Mouse (Mus musculus): ENCODE measurements at regions not wholly inside any gene's neighbourhood (a gene's known extent, or its start where the extent isn't known, plus 50 kb on each side); places are given as distances from the start of the nearest gene placed in this dataset.

DNA sequence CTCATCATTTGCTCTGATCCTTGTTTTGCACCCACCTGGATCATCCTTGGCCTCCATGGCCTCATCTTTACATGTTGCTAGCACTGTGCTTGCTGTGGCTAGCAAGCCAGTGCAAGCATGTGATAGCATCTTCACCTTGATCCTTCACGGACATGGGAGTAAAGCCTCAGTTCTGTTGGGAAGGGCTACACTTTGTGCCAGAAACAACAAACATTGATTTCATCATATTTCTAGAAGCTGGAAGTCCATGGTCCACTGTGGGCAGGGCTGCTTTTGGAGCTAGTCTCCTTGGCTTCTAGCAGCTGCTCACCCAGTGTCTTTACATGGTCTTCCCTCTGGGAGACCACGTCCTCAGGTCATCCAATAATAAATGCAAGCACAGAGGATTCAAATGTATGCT, 587.1 kb downstream of the Rnf144a start:
- H3K9ac ChIP-seq (ENCODE audit: low read depth, low read length): no peak overlapping the region
- H3K4me3 ChIP-seq (ENCODE audit: low read depth, low read length): no peak overlapping the region
- no peak overlapping the region for H3K4me2 ChIP-seq (ENCODE audit: low read length)
- no peak overlapping the region for H3K27ac ChIP-seq (ENCODE audit: low read length)
- 90% methylated on average over 2 of the region's 2 CpGs for WGBS
- no peaks in the 10 kb centered on the region for H3K36me3 ChIP-seq (ENCODE audit: control insufficient read depth, insufficient read depth, low read length)
- H3K9me3 ChIP-seq (replicated peaks; ENCODE audit: control insufficient read depth, low read length, poor library complexity, severe bottlenecking): no peaks in the 10 kb centered on the region
- H3K4me1 ChIP-seq (ENCODE audit: control insufficient read depth, insufficient read depth, low read length): peaks cover 3% of the 10 kb centered on the region; the same call in 1 of the 2 replicates
- H3K27me3 ChIP-seq (ENCODE audit: control insufficient read depth, insufficient read depth, low read depth, low read length): no peaks in the 10 kb centered on the region
- no peak for ATAC-seq

DNA sequence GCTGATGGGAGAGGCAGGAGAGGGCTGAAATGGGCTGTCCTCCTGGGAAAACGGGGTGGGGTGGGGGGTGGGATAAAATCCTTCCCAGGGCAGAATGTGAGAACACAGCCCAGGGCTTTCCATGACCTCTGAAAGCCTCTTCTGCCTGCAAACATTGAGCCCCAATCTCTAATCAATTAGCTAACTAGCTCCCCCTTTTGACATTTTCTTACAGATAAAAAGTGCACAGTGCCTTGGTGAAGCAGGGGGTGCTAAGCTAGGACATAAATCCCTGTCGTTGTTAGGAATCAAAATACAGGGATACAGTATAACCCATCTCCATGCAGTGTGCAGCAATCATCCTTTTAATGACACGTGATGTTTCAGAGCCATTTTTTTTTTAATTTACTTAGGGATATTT, 588.1 kb downstream of the Rnf144a start:
- no peaks in the 10 kb centered on the region for H3K27me3 ChIP-seq (ENCODE audit: control insufficient read depth, insufficient read depth, low read depth, low read length)
- no peaks in the 10 kb centered on the region for H3K9me3 ChIP-seq (replicated peaks; ENCODE audit: control insufficient read depth, low read length, poor library complexity, severe bottlenecking)
- no peak for ATAC-seq
- peak overlapping the region; percentile 38; the same call in 1 of the 2 replicates for H3K27ac ChIP-seq (ENCODE audit: low read length)
- no peak overlapping the region for H3K4me2 ChIP-seq (ENCODE audit: low read length)
- H3K4me1 ChIP-seq (ENCODE audit: control insufficient read depth, insufficient read depth, low read length): peaks cover 3% of the 10 kb centered on the region; the same call in 1 of the 2 replicates
- WGBS: 16% methylated on average over 3 of the region's 3 CpGs
- no peak overlapping the region for H3K4me3 ChIP-seq (ENCODE audit: low read depth, low read length)
- no peak overlapping the region for H3K9ac ChIP-seq (ENCODE audit: low read depth, low read length)
- no peaks in the 10 kb centered on the region for H3K36me3 ChIP-seq (ENCODE audit: control insufficient read depth, insufficient read depth, low read length)

DNA sequence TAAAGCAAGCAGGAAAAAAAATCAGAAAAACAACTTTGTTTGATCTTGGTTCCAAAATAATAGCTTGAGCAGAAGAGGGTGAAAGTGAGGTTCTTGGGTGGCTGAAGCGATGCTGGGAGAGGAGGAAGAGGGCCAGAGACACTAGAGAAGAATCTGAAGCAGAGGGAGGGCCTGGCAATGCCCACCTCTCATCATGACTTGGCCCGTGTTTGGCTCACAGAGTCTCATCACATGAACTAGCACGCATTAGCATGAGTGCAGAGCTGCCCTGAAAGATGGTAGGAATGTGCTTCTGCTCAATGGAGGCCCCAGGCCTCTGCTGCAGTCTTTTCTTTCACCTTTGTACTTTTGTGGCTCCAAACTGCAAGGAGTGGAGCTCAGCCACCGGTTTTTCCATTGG, 588.6 kb downstream of the Rnf144a start:
- H3K27me3 ChIP-seq (ENCODE audit: control insufficient read depth, insufficient read depth, low read depth, low read length): no peaks in the 10 kb centered on the region

GRCm38 (mm10) chr12:25816248-25816647, 598.8 kb downstream of the Rnf144a start:
- H3K4me3 ChIP-seq (ENCODE audit: low read depth, low read length): no peak overlapping the region
- H3K4me2 ChIP-seq (ENCODE audit: low read length): no peak overlapping the region
- no peak for ATAC-seq
- no peak overlapping the region for H3K27ac ChIP-seq (ENCODE audit: low read length)
- no peaks in the 10 kb centered on the region for H3K27me3 ChIP-seq (ENCODE audit: control insufficient read depth, insufficient read depth, low read depth, low read length)
- no peaks in the 10 kb centered on the region for H3K9me3 ChIP-seq (replicated peaks; ENCODE audit: control insufficient read depth, low read length, poor library complexity, severe bottlenecking)
- H3K4me1 ChIP-seq (ENCODE audit: control insufficient read depth, insufficient read depth, low read length): no peaks in the 10 kb centered on the region
- 62% methylated on average over 2 of the region's 2 CpGs for WGBS
- H3K9ac ChIP-seq (ENCODE audit: low read depth, low read length): no peak overlapping the region
- H3K36me3 ChIP-seq (ENCODE audit: control insufficient read depth, insufficient read depth, low read length): no peaks in the 10 kb centered on the region

More for the DNA sequence above, 588.6 kb downstream of the Rnf144a start:
- ATAC-seq: no peak
- peak overlapping the region; percentile 38; the same call in 1 of the 2 replicates for H3K27ac ChIP-seq (ENCODE audit: low read length)
- WGBS: 39% methylated on average over 4 of the region's 4 CpGs
- H3K4me1 ChIP-seq (ENCODE audit: control insufficient read depth, insufficient read depth, low read length): peaks cover 3% of the 10 kb centered on the region; the same call in 1 of the 2 replicates
- no peaks in the 10 kb centered on the region for H3K36me3 ChIP-seq (ENCODE audit: control insufficient read depth, insufficient read depth, low read length)
- no peak overlapping the region for H3K4me2 ChIP-seq (ENCODE audit: low read length)
- no peak overlapping the region for H3K4me3 ChIP-seq (ENCODE audit: low read depth, low read length)
- no peak overlapping the region for H3K9ac ChIP-seq (ENCODE audit: low read depth, low read length)
- no peaks in the 10 kb centered on the region for H3K9me3 ChIP-seq (replicated peaks; ENCODE audit: control insufficient read depth, low read length, poor library complexity, severe bottlenecking)

DNA sequence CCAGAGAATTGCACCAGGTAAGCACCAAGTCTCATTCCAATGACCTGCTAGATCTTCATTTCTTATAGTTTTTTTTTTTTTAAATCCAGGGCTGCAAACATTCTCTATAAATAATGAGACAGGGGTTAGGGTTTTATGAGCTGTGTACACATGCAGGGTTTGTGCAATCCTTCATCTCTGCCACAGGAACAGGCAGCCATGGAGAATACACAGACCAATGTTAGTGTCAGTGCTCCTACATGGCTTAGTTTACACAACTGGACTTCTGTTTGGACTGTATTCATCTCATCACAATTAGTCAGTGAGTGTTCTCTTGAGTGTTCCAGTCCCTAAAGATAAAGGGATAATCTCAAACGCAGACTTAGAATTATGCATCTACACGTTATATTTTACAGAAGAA, 620.0 kb downstream of the Rnf144a start:
- H3K27ac ChIP-seq (ENCODE audit: low read length): no peak overlapping the region
- no peak overlapping the region for H3K4me3 ChIP-seq (ENCODE audit: low read depth, low read length)
- no peaks in the 10 kb centered on the region; the same call in 1 of the 2 replicates for H3K9me3 ChIP-seq (replicated peaks; ENCODE audit: control insufficient read depth, low read length, poor library complexity, severe bottlenecking)
- WGBS: 85% methylated on average over 2 of the region's 2 CpGs
- no peaks in the 10 kb centered on the region for H3K36me3 ChIP-seq (ENCODE audit: control insufficient read depth, insufficient read depth, low read length)
- no peak overlapping the region for H3K9ac ChIP-seq (ENCODE audit: low read depth, low read length)
- H3K27me3 ChIP-seq (ENCODE audit: control insufficient read depth, insufficient read depth, low read depth, low read length): no peaks in the 10 kb centered on the region
- no peaks in the 10 kb centered on the region for H3K4me1 ChIP-seq (ENCODE audit: control insufficient read depth, insufficient read depth, low read length)
- no peak overlapping the region for H3K4me2 ChIP-seq (ENCODE audit: low read length)
- ATAC-seq: no peak

DNA sequence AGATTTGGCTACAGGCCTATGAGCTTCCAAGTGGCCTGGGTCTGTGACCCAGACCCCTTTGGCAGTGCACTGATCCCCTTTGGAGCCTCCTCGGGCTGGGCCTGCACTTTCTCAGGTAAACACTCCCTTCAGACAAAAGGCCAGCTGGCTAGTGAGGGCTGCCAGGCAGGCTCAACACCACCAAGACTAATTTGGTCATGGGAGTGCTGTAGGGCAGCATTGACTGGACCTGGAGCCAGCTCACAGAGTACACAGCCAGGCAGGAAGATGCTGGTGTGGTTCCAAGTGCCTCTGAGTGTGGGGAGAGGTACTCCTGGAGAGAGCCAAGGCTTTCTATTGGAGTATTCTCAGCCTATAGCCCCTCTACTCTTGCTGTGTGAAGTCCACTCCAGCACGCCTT, 620.5 kb downstream of the Rnf144a start:
- Histone ChIP-seq H3K9ac (ENCODE audit: low read depth, low read length) (no peak overlapping the region), H3K4me3 (ENCODE audit: low read depth, low read length) (no peak overlapping the region), H3K9me3 (replicated peaks; ENCODE audit: control insufficient read depth, low read length, poor library complexity, severe bottlenecking) (no peaks in the 10 kb centered on the region; the same call in 1 of the 2 replicates), H3K27ac (ENCODE audit: low read length) (no peak overlapping the region), H3K4me2 (ENCODE audit: low read length) (no peak overlapping the region), H3K36me3 (ENCODE audit: control insufficient read depth, insufficient read depth, low read length) (no peaks in the 10 kb centered on the region), H3K4me1 (ENCODE audit: control insufficient read depth, insufficient read depth, low read length) (no peaks in the 10 kb centered on the region), H3K27me3 (ENCODE audit: control insufficient read depth, insufficient read depth, low read depth, low read length) (no peaks in the 10 kb centered on the region)
- ATAC-seq: no peak
- 68% methylated on average over 2 of the region's 2 CpGs for WGBS

DNA sequence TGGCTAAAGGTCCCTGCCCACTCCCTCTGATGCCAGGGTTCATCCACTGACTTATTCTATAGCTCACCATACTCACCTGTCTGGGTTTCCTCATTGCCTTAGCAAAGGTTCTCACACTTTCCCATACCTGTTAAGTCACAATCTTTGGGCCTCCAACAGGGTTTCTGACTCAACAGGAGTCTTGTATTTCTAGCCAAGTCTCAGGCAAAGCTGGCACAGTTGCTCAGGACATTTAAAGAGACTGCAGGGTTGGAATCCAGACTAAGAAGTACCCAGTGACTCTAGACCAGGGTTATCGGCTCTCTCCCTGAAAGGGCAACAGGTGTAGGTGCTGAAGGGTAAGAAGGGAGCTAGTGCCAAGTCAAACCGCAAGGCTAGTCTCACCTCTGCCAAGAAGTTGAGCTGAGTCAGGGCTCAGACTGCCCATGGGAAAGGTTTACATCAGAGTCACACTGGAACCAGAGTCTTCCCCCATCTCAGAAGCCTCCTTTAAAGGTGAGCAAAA, 622.4 kb downstream of the Rnf144a start:
- no peaks in the 10 kb centered on the region for H3K4me1 ChIP-seq (ENCODE audit: control insufficient read depth, insufficient read depth, low read length)
- H3K36me3 ChIP-seq (ENCODE audit: control insufficient read depth, insufficient read depth, low read length): no peaks in the 10 kb centered on the region
- no peak overlapping the region for H3K9ac ChIP-seq (ENCODE audit: low read depth, low read length)
- H3K27ac ChIP-seq (ENCODE audit: low read length): no peak overlapping the region
- H3K27me3 ChIP-seq (ENCODE audit: control insufficient read depth, insufficient read depth, low read depth, low read length): no peaks in the 10 kb centered on the region
- no peak overlapping the region for H3K4me3 ChIP-seq (ENCODE audit: low read depth, low read length)
- H3K4me2 ChIP-seq (ENCODE audit: low read length): no peak overlapping the region
- WGBS: 95% methylated on average over 2 of the region's 2 CpGs
- ATAC-seq: no peak
- no peaks in the 10 kb centered on the region; the same call in 1 of the 2 replicates for H3K9me3 ChIP-seq (replicated peaks; ENCODE audit: control insufficient read depth, low read length, poor library complexity, severe bottlenecking)

- ATAC-seq: no peak
- Histone ChIP-seq H3K4me1 (ENCODE audit: control insufficient read depth, insufficient read depth, low read length) (peaks cover 3% of the 10 kb centered on the region; the same call in 1 of the 2 replicates), H3K36me3 (ENCODE audit: control insufficient read depth, insufficient read depth, low read length) (no peaks in the 10 kb centered on the region), H3K4me3 (ENCODE audit: low read depth, low read length) (no peak overlapping the region), H3K9me3 (replicated peaks; ENCODE audit: control insufficient read depth, low read length, poor library complexity, severe bottlenecking) (no peaks in the 10 kb centered on the region; the same call in 1 of the 2 replicates), H3K27me3 (ENCODE audit: control insufficient read depth, insufficient read depth, low read depth, low read length) (no peaks in the 10 kb centered on the region), H3K4me2 (ENCODE audit: low read length) (no peak overlapping the region), H3K27ac (ENCODE audit: low read length) (no peak overlapping the region), H3K9ac (ENCODE audit: low read depth, low read length) (no peak overlapping the region)
- WGBS: 88% methylated on average over 4 of the region's 4 CpGs
Observed at GRCm38 (mm10) chr12:25790956-25791355, 624.1 kb downstream of the Rnf144a start.

GRCm38 (mm10) chr12:25785646-25786606, 629.1 kb downstream of the Rnf144a start:
- H3K9me3 ChIP-seq (replicated peaks; ENCODE audit: control insufficient read depth, low read length, poor library complexity, severe bottlenecking): no peaks in the 10 kb centered on the region
- peaks cover 3% of the 10 kb centered on the region; the same call in 1 of the 2 replicates for H3K4me1 ChIP-seq (ENCODE audit: control insufficient read depth, insufficient read depth, low read length)
- H3K27me3 ChIP-seq (ENCODE audit: control insufficient read depth, insufficient read depth, low read depth, low read length): no peaks in the 10 kb centered on the region
- no peak overlapping the region for H3K4me3 ChIP-seq (ENCODE audit: low read depth, low read length)
- ATAC-seq: no peak
- 79% methylated on average over 18 of the region's 18 CpGs for WGBS
- no peaks in the 10 kb centered on the region for H3K36me3 ChIP-seq (ENCODE audit: control insufficient read depth, insufficient read depth, low read length)
- no peak overlapping the region for H3K9ac ChIP-seq (ENCODE audit: low read depth, low read length)
- no peak overlapping the region for H3K4me2 ChIP-seq (ENCODE audit: low read length)
- H3K27ac ChIP-seq (ENCODE audit: low read length): no peak overlapping the region

All from midbrain, embryonic 16.5 days (tissue).